Mouse (Mus musculus) ES-E14 (cell line): ENCODE data around the gene Ywhag. TPM values are rescaled to one million over a fixed set of nuclear protein-coding genes. Genes with fewer than 3 reads are reported as not detected.

Source experiments
- DNase-seq: peaks from one replicate; pipeline ENCODE4 v3.0.0-alpha.2; 2013; ENCODE audit warnings: low read depth, low spot score
- H3K27ac ChIP-seq: 2 replicates; pipeline ENCODE4 v1.5.1; 2012; ENCODE audit warnings: low read depth, mild to moderate bottlenecking, low read length, moderate library complexity, mixed read lengths; ENCODE audit not compliant: poor library complexity, insufficient read depth, severe bottlenecking
- H3K36me3 ChIP-seq: 2 replicates; pipeline ENCODE4 v1.6.1; 2012; ENCODE audit warnings: mild to moderate bottlenecking, low read length, moderate library complexity, mixed read lengths; ENCODE audit not compliant: control insufficient read depth, poor library complexity, insufficient read depth, severe bottlenecking
- H3K4me1 ChIP-seq, 2 experiments: fragments of 150-350 bp in 1 of 2; sonication (generic) in 1 of 2; 2 replicates each; pipeline ENCODE4 v1.6.1; 2012; ENCODE audit warnings: low read length in 2 of 2, mild to moderate bottlenecking in 1 of 2, mixed read lengths in 1 of 2; ENCODE audit not compliant: control insufficient read depth in 2 of 2, insufficient read depth in 2 of 2, poor library complexity in 1 of 2
- H3K4me3 ChIP-seq, 2 experiments: fragments of 150-350 bp in 1 of 2; sonication (generic) in 1 of 2; 2 replicates each; pipeline ENCODE4 v1.5.1; 2012; ENCODE audit warnings: low read length in 2 of 2, low read depth in 1 of 2, mild to moderate bottlenecking in 1 of 2, mixed read lengths in 1 of 2; ENCODE audit not compliant: insufficient read depth in 1 of 2, poor library complexity in 1 of 2, severe bottlenecking in 1 of 2
- H3K9ac ChIP-seq: 2 replicates; pipeline ENCODE4 v1.6.1; 2012; ENCODE audit warnings: low read depth, mild to moderate bottlenecking, low read length, mixed read lengths; ENCODE audit not compliant: poor library complexity, insufficient read depth, severe bottlenecking
- H3K9me3 ChIP-seq: fragments of 150-350 bp; sonication (generic); 2 replicates; pipeline ENCODE4 v1.6.1; 2012; ENCODE audit warnings: low read depth, mild to moderate bottlenecking, low read length; ENCODE audit not compliant: control insufficient read depth, insufficient read depth
- CHD2 ChIP-seq: IDR thresholded peaks from 2 replicates; pipeline ENCODE4 v1.6.1; 2014; ENCODE audit warnings: mild to moderate bottlenecking, low read depth, low read length, inconsistent platforms
- HCFC1 ChIP-seq: IDR thresholded peaks from 2 replicates; pipeline ENCODE4 v1.6.1; 2012; ENCODE audit warnings: low read length, inconsistent platforms, borderline replicate concordance; ENCODE audit not compliant: insufficient read depth
- MAFK ChIP-seq: IDR thresholded peaks from 2 replicates; pipeline ENCODE4 v1.6.1; 2014; ENCODE audit warnings: mild to moderate bottlenecking, low read depth, low read length, inconsistent platforms; ENCODE audit not compliant: insufficient read depth
- ZC3H11A ChIP-seq: IDR thresholded peaks from 2 replicates; pipeline ENCODE4 v1.6.1; 2012; ENCODE audit warnings: low read depth, mild to moderate bottlenecking, inconsistent platforms, low read length, borderline replicate concordance
- ZNF384 ChIP-seq: IDR thresholded peaks from 2 replicates; pipeline ENCODE4 v1.6.1; 2012; ENCODE audit warnings: low read depth, low read length, inconsistent platforms
- in situ Hi-C, 2 experiments: fragments of 600-800 bp; cut with MboI; formaldehyde crosslinking; loops; one replicate each; pipeline ENCODE4 v1.15.1; 2025; ENCODE audit warnings: low sequenced_read_pairs in 2 of 2, inconsistent platforms in 1 of 2; ENCODE audit not compliant: unreplicated experiment in 2 of 2
- total RNA-seq: library from RNA; depleted of rRNA; stranded (reverse); fragments of 300-350 nt; gene quantifications from 2 replicates; pipeline ENCODE4 v1.2.3, GENCODE M21; 2012

Ywhag gene
- total RNA-seq, 1 experiment, result 176 TPM

DNA sequence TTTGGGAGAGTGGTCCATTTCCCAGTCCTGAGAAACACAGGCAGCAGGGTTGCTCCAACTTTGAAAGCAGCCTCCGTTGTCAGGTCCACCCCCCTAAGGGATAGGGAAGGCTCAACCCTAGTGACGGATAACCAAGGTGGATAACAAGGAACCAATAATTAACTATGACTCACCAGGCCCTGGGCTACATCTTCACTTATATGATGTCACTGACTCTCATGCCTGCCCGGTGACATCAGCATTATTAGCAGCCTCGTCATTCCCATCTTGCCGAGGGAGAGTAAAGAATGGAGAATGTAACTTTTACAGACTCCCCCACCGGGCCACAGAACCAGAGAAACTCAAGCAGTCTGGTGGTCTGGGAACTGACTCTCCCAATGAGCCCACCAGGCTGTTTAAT is 49.8 kb downstream of the Ywhag start:
- DNase-seq, result no peak
- H3K9ac ChIP-seq, result no peak overlapping the region
- H3K4me3 ChIP-seq, result no peak overlapping the region
- H3K27ac ChIP-seq, result no peak overlapping the region
- H3K36me3 ChIP-seq, result peaks cover 5% of the 10 kb centered on the region
- in situ Hi-C loops, result no loop called here
- peaks cover 0 to 9% of the 10 kb centered on the region in 2 experiments; a peak in 2 of 4 replicates for H3K4me1 ChIP-seq
- H3K9me3 ChIP-seq, result no peaks in the 10 kb centered on the region
- no peak for TF ChIP-seq ZC3H11A
- no peak for TF ChIP-seq HCFC1
- TF ChIP-seq MAFK, result no peak
- TF ChIP-seq CHD2, result no peak

DNA sequence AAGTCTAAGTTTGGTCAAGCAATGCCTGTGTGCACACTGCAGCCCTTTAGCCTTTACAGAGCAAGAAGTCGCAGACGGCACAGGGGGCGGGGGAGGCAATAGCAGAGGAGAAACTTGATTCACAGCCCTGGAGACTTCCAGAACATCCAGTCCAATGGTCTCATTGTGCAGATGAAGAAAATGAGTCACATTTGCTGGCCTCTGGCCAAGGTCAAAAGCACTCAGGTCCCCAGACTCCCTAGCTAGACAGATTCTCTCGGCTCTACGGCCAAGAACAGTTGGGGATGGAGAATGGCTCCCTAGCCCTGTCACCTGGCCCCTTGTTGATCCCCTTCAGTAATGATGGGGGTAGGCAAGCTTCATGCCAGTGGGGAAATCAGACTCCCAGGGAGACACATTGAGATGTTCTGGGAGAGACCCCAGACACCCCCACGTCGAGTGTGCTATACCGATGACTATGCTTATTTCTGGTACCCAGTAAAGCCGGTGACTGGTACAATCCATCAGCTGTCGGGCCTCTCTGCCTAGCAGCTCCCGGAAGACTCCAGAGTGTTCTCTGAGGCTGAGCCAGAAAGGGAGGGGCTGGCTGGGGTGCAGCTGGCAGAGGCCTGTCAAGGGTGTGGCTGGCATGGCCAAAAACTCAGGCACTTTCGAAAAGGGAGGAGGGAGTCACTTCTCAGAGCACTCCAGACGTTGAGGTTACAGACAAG is 54.8 kb downstream of the Ywhag start:
- TF ChIP-seq HCFC1, result no peak
- TF ChIP-seq ZC3H11A, result no peak
- no peak for TF ChIP-seq MAFK
- no peak for TF ChIP-seq ZNF384
- TF ChIP-seq CHD2, result no peak
- peaks cover 0 to 6% of the 10 kb centered on the region in 2 experiments; a peak in 2 of 4 replicates for H3K4me1 ChIP-seq
- H3K4me3 ChIP-seq, result no peak overlapping the region
- in situ Hi-C loops, result no loop called here
- H3K9me3 ChIP-seq, result no peaks in the 10 kb centered on the region
- no peak overlapping the region for H3K27ac ChIP-seq
- DNase-seq, result no peak
- no peaks in the 10 kb centered on the region for H3K36me3 ChIP-seq
- H3K9ac ChIP-seq, result no peak overlapping the region

DNA sequence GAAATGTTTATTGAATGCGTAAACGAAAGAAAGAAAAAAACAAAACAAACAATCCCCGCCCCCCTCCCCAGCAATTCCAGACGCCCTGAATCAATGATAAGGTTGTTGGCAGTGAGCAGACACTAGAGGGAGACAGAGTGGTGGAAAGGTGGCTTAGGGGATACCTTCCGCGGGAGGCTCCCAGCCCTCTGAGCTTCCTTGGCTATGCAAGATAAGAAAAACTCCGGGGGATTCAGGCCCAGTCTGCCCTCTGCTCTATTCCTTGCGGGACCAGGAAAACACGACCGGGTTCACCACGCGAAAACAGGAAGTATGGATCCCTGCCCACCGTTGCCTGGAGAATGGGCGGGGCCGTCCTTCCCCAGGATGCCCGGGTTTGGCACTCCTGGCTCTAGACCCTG is 56.6 kb downstream of the Ywhag start:
- H3K27ac ChIP-seq, result no peak overlapping the region
- 0 out of 2 replicates have a peak overlapping the region, but pooled peaks have one; percentile 38 for H3K9ac ChIP-seq
- H3K4me3 ChIP-seq, result peak overlapping the region; percentile 45 to 60
- TF ChIP-seq ZC3H11A, result peak; percentile 1; the same call in 1 of the 2 replicates
- no peak for TF ChIP-seq CHD2
- TF ChIP-seq ZNF384, result no peak
- no peak for TF ChIP-seq HCFC1
- no peak for TF ChIP-seq MAFK
- H3K9me3 ChIP-seq, result no peaks in the 10 kb centered on the region
- peaks cover 2 to 19% of the 10 kb centered on the region in 2 experiments; a peak in 3 of 4 replicates for H3K4me1 ChIP-seq
- in situ Hi-C loops, result no loop called here
- no peaks in the 10 kb centered on the region for H3K36me3 ChIP-seq
- DNase-seq, result peak; percentile 80

DNA sequence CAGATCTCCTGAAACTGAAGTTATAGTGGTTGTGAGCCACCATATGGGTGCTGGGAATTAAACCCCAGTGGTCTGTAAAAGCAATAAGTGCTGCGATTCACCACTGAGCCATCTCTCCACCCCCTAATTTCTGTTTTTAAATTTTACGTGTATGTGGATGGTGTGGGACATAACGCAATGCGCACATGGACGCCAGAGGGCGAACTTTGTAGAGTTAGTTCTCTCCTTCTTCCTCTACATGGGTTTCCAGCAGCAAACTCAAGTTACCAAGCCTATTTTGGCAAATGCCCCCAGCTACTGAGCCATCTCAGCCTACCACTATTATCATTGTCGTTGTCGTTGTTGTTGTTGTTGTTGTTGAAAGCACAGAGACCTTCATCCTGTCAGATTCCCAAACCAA is 57.2 kb downstream of the Ywhag start:
- Histone ChIP-seq H3K9ac (no peak overlapping the region), H3K36me3 (no peaks in the 10 kb centered on the region), H3K9me3 (no peaks in the 10 kb centered on the region), H3K4me1 (peaks cover 2 to 19% of the 10 kb centered on the region in 2 experiments; a peak in 3 of 4 replicates), H3K27ac (no peak overlapping the region), H3K4me3 (no peak overlapping the region)
- TF ChIP-seq ZC3H11A (no peak), HCFC1 (no peak), ZNF384 (no peak), MAFK (no peak), CHD2 (no peak)
- DNase-seq, result no peak
- in situ Hi-C loops, result no loop called here
